Mouse (Mus musculus): ENCODE data around the gene Vps8. TPM values are rescaled to one million over a fixed set of nuclear protein-coding genes. Genes with fewer than 3 reads are reported as not detected.
A peak's percentile ranks its signal among the peaks of the same experiment; 100 is the strongest.

Gene Vps8
- polyA plus RNA-seq, 1 experiment from 2014 or later = 20.1 TPM

GRCm38 (mm10) chr16:21643621-21644041, 220.7 kb downstream of the Vps8 start:
- Histone ChIP-seq H3K9ac (ENCODE audit: low read length) (peak overlapping the region; percentile 65), H3K9me3 (replicated peaks; ENCODE audit: control insufficient read depth, low read length) (no peaks in the 10 kb centered on the region), H3K4me1 (ENCODE audit: control insufficient read depth, insufficient read depth, low read length) (peaks cover 11% of the 10 kb centered on the region; the same call in 1 of the 2 replicates), H3K27me3 (ENCODE audit: control insufficient read depth, insufficient read depth, low read length) (no peaks in the 10 kb centered on the region), H3K4me2 (ENCODE audit: low read depth, low read length) (peak overlapping the region; percentile 45), H3K27ac (ENCODE audit: low read length) (peak overlapping the region; percentile 84), H3K4me3 (replicated peaks; ENCODE audit: low read length) (peak overlapping the region; percentile 7; the same call in 1 of the 2 replicates), H3K36me3 (ENCODE audit: control insufficient read depth, insufficient read depth, low read length) (no peaks in the 10 kb centered on the region)
- WGBS = 65% methylated on average over 2 of the region's 2 CpGs
- ATAC-seq (ENCODE audit: insufficient read depth, low FRiP score) = no peak

DNA sequence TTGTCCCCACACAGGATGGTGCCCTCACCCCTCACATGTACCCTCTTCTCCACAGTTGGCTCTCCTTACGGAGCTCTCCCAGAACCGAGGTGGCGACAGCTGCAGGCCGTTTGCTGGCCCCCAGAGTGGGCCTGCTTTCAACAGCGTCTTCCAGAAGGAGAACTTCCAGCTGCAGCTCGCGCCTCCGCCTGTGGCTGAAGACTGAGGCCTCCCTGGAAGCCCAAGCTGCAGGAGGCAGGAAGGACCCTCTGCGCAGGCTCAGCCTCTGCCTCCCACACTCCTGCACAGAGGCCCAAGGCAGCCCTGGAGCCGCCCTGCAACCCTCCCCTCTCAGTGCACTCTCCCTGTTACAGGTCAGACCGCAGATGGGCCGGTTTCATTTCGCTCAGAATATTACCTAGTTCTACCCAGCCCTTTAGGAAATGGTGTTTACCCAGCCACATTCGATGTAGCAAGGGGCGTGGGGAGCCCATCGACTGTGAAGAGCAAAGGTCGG, 221.2 kb downstream of the Vps8 start:
- peak overlapping the region; percentile 45 for H3K4me2 ChIP-seq (ENCODE audit: low read depth, low read length)
- H3K9me3 ChIP-seq (replicated peaks; ENCODE audit: control insufficient read depth, low read length) = no peaks in the 10 kb centered on the region
- H3K27me3 ChIP-seq (ENCODE audit: control insufficient read depth, insufficient read depth, low read length) = no peaks in the 10 kb centered on the region
- H3K36me3 ChIP-seq (ENCODE audit: control insufficient read depth, insufficient read depth, low read length) = no peaks in the 10 kb centered on the region
- H3K4me1 ChIP-seq (ENCODE audit: control insufficient read depth, insufficient read depth, low read length) = peaks cover 11% of the 10 kb centered on the region; the same call in 1 of the 2 replicates
- peak overlapping the region; percentile 65 for H3K9ac ChIP-seq (ENCODE audit: low read length)
- peak; percentile 86 for ATAC-seq (ENCODE audit: insufficient read depth, low FRiP score)
- peak overlapping the region; percentile 84 for H3K27ac ChIP-seq (ENCODE audit: low read length)
- WGBS = 14% methylated on average over 17 of the region's 17 CpGs
- peak overlapping the region; percentile 7; the same call in 1 of the 2 replicates for H3K4me3 ChIP-seq (replicated peaks; ENCODE audit: low read length)

GRCm38 (mm10) chr16:21644574-21644973, 221.7 kb downstream of the Vps8 start:
- H3K9me3 ChIP-seq (replicated peaks; ENCODE audit: control insufficient read depth, low read length) = no peaks in the 10 kb centered on the region
- H3K27me3 ChIP-seq (ENCODE audit: control insufficient read depth, insufficient read depth, low read length) = no peaks in the 10 kb centered on the region
- 48% methylated on average over 3 of the region's 3 CpGs for WGBS
- peak overlapping the region; percentile 84 for H3K27ac ChIP-seq (ENCODE audit: low read length)
- H3K4me2 ChIP-seq (ENCODE audit: low read depth, low read length) = peak overlapping the region; percentile 45
- peaks cover 11% of the 10 kb centered on the region; the same call in 1 of the 2 replicates for H3K4me1 ChIP-seq (ENCODE audit: control insufficient read depth, insufficient read depth, low read length)
- peak overlapping the region; percentile 65 for H3K9ac ChIP-seq (ENCODE audit: low read length)
- H3K36me3 ChIP-seq (ENCODE audit: control insufficient read depth, insufficient read depth, low read length) = no peaks in the 10 kb centered on the region
- 0 out of 2 replicates have a peak overlapping the region, but pooled peaks have one; percentile 7 for H3K4me3 ChIP-seq (replicated peaks; ENCODE audit: low read length)
- ATAC-seq (ENCODE audit: insufficient read depth, low FRiP score) = no peak

DNA sequence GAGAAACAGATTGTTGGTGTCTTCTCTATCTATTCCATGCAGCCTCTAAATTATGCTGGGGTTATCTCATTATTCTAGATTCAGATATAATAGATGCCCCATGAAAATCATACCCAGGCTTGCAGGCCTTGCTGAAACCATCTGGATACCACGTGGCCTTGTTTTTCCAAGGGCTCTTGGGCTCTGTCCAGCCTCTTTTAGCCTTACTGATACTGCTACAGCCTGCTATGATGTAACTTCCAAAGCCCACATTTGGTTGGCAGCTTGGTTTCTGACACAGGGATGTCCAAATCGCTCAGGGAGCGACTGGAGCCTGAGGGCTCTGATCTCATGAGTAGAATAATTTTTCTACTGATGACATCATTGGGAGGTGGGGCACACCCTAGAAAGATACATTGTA, 223.0 kb downstream of the Vps8 start:
- H3K9ac ChIP-seq (ENCODE audit: low read length) = no peak overlapping the region
- H3K9me3 ChIP-seq (replicated peaks; ENCODE audit: control insufficient read depth, low read length) = no peaks in the 10 kb centered on the region
- WGBS = 84% methylated on average over 3 of the region's 3 CpGs
- no peak overlapping the region for H3K4me3 ChIP-seq (replicated peaks; ENCODE audit: low read length)
- H3K36me3 ChIP-seq (ENCODE audit: control insufficient read depth, insufficient read depth, low read length) = no peaks in the 10 kb centered on the region
- no peak for ATAC-seq (ENCODE audit: insufficient read depth, low FRiP score)
- H3K4me1 ChIP-seq (ENCODE audit: control insufficient read depth, insufficient read depth, low read length) = peaks cover 11% of the 10 kb centered on the region; the same call in 1 of the 2 replicates
- no peak overlapping the region for H3K4me2 ChIP-seq (ENCODE audit: low read depth, low read length)
- no peaks in the 10 kb centered on the region for H3K27me3 ChIP-seq (ENCODE audit: control insufficient read depth, insufficient read depth, low read length)
- H3K27ac ChIP-seq (ENCODE audit: low read length) = no peak overlapping the region

DNA sequence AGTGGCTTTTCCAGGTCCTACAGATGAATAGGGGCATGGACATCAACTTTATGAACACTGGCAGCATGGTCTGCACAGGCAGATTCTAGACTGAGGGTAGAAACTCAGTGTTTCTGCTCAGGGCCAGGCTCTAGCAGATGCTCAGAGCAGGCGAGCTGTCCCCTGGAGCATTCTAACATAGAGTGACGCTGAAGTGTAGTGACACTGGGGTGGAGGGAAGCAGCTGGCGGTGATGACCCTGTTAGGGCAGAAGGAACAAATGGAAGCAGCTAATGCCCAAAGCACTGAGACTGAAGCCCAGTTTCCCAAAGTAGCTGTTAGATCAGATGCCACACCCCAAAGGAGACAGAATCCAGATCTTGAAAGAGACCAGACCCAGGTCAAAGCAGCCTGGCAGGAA, 223.6 kb downstream of the Vps8 start:
- WGBS = 83% methylated on average over 3 of the region's 3 CpGs
- no peak overlapping the region for H3K27ac ChIP-seq (ENCODE audit: low read length)
- ATAC-seq (ENCODE audit: insufficient read depth, low FRiP score) = no peak
- H3K4me3 ChIP-seq (replicated peaks; ENCODE audit: low read length) = no peak overlapping the region
- no peaks in the 10 kb centered on the region for H3K27me3 ChIP-seq (ENCODE audit: control insufficient read depth, insufficient read depth, low read length)
- H3K9ac ChIP-seq (ENCODE audit: low read length) = no peak overlapping the region
- H3K4me1 ChIP-seq (ENCODE audit: control insufficient read depth, insufficient read depth, low read length) = peaks cover 11% of the 10 kb centered on the region; the same call in 1 of the 2 replicates
- no peak overlapping the region for H3K4me2 ChIP-seq (ENCODE audit: low read depth, low read length)
- H3K36me3 ChIP-seq (ENCODE audit: control insufficient read depth, insufficient read depth, low read length) = no peaks in the 10 kb centered on the region
- H3K9me3 ChIP-seq (replicated peaks; ENCODE audit: control insufficient read depth, low read length) = no peaks in the 10 kb centered on the region

- peaks cover 9% of the 10 kb centered on the region; the same call in 1 of the 2 replicates for H3K4me1 ChIP-seq (ENCODE audit: control insufficient read depth, insufficient read depth, low read length)
- no peak overlapping the region for H3K9ac ChIP-seq (ENCODE audit: low read length)
- no peak overlapping the region for H3K4me2 ChIP-seq (ENCODE audit: low read depth, low read length)
- no peaks in the 10 kb centered on the region for H3K36me3 ChIP-seq (ENCODE audit: control insufficient read depth, insufficient read depth, low read length)
- no peak overlapping the region for H3K4me3 ChIP-seq (replicated peaks; ENCODE audit: low read length)
- 68% methylated on average over 4 of the region's 4 CpGs for WGBS
- H3K27me3 ChIP-seq (ENCODE audit: control insufficient read depth, insufficient read depth, low read length) = no peaks in the 10 kb centered on the region
- no peak overlapping the region for H3K27ac ChIP-seq (ENCODE audit: low read length)
- no peaks in the 10 kb centered on the region for H3K9me3 ChIP-seq (replicated peaks; ENCODE audit: control insufficient read depth, low read length)
- ATAC-seq (ENCODE audit: insufficient read depth, low FRiP score) = no peak
These were observed 225.9 kb downstream of the Vps8 start for GRCm38 (mm10) chr16:21648800-21649199.

DNA sequence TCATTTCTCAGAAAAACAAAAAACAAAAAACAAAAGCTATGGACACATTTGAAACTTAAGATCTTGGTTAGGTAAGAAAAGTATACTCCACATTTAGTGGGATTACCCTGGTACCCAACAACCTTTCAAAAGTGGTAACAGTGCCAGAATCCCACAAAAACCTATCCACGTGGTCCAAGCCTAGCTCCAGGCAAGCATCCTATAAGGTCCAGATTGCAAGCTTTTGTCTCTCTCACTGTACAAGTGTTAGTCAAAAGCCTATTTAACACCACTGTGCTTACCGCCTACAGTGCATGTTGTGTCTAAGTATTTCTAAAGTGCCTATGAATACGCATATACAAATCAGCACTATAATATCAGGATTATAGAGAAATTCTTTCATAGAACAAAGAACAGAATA, 227.4 kb downstream of the Vps8 start:
- H3K27me3 ChIP-seq (ENCODE audit: control insufficient read depth, insufficient read depth, low read length) = no peaks in the 10 kb centered on the region
- no peaks in the 10 kb centered on the region for H3K9me3 ChIP-seq (replicated peaks; ENCODE audit: control insufficient read depth, low read length)

DNA sequence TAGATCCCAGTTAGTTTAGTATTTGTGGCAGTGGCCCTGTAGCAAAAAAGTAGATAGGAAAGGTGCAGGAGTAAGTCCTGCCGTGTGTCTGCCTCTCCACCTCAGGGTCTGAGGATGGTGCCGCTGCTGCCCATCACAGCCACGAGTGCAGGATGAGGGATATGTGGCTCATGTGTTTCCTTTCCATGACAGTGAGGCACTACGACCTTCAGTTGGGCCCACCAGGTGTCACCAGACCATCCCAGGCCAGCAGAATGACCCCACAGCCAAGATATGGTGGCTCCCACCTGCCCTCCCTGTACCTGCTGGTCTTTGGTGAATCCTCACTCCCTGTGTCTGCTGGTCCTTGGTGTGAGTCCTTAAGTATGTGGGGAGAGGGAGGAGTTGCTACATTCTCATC, 228.2 kb downstream of the Vps8 start:
- H3K27me3 ChIP-seq (ENCODE audit: control insufficient read depth, insufficient read depth, low read length) = no peaks in the 10 kb centered on the region
- no peak for ATAC-seq (ENCODE audit: insufficient read depth, low FRiP score)
- no peak overlapping the region for H3K27ac ChIP-seq (ENCODE audit: low read length)
- no peak overlapping the region for H3K4me3 ChIP-seq (replicated peaks; ENCODE audit: low read length)
- no peak overlapping the region for H3K9ac ChIP-seq (ENCODE audit: low read length)
- H3K36me3 ChIP-seq (ENCODE audit: control insufficient read depth, insufficient read depth, low read length) = no peaks in the 10 kb centered on the region
- H3K4me1 ChIP-seq (ENCODE audit: control insufficient read depth, insufficient read depth, low read length) = no peaks in the 10 kb centered on the region
- no peaks in the 10 kb centered on the region for H3K9me3 ChIP-seq (replicated peaks; ENCODE audit: control insufficient read depth, low read length)
- no peak overlapping the region for H3K4me2 ChIP-seq (ENCODE audit: low read depth, low read length)
- 77% methylated on average over 4 of the region's 4 CpGs for WGBS

More for the DNA sequence above, 227.4 kb downstream of the Vps8 start:
- H3K4me1 ChIP-seq (ENCODE audit: control insufficient read depth, insufficient read depth, low read length) = no peaks in the 10 kb centered on the region
- no peak overlapping the region for H3K27ac ChIP-seq (ENCODE audit: low read length)
- ATAC-seq (ENCODE audit: insufficient read depth, low FRiP score) = no peak
- H3K4me3 ChIP-seq (replicated peaks; ENCODE audit: low read length) = no peak overlapping the region
- no peak overlapping the region for H3K9ac ChIP-seq (ENCODE audit: low read length)
- H3K36me3 ChIP-seq (ENCODE audit: control insufficient read depth, insufficient read depth, low read length) = no peaks in the 10 kb centered on the region
- WGBS = 85% methylated on average over 3 of the region's 3 CpGs
- H3K4me2 ChIP-seq (ENCODE audit: low read depth, low read length) = no peak overlapping the region

- Histone ChIP-seq H3K27ac (ENCODE audit: low read length) (no peak overlapping the region), H3K36me3 (ENCODE audit: control insufficient read depth, insufficient read depth, low read length) (no peaks in the 10 kb centered on the region), H3K27me3 (ENCODE audit: control insufficient read depth, insufficient read depth, low read length) (no peaks in the 10 kb centered on the region), H3K4me3 (replicated peaks; ENCODE audit: low read length) (no peak overlapping the region), H3K9ac (ENCODE audit: low read length) (no peak overlapping the region), H3K4me1 (ENCODE audit: control insufficient read depth, insufficient read depth, low read length) (no peaks in the 10 kb centered on the region), H3K4me2 (ENCODE audit: low read depth, low read length) (no peak overlapping the region), H3K9me3 (replicated peaks; ENCODE audit: control insufficient read depth, low read length) (no peaks in the 10 kb centered on the region)
- ATAC-seq (ENCODE audit: insufficient read depth, low FRiP score) = no peak
- WGBS = 82% methylated on average over 15 of the region's 15 CpGs
These were observed 230.2 kb downstream of the Vps8 start for GRCm38 (mm10) chr16:21653151-21653550.
